ENCODE assay signal across 19 mouse cellular contexts in genomic region chr11:114849572-114849971, GRCm38 (mm10). TPM values are rescaled to one million over a fixed set of nuclear protein-coding genes. Genes with fewer than 3 reads are reported as not detected.
A peak's percentile ranks its signal among the peaks of the same experiment; 100 is the strongest.
DNase-seq lines count a peak whose midpoint lies in the region; ATAC-seq and TF ChIP-seq lines count a peak whose summit lies in the region.
"Had no signal": no experiment of that assay in that cellular context is flagged by ENCODE, and none has a peak within 500 bp of the region (broad histone marks: within the 10 kb centered on the region; RNA-seq: fewer than 3 reads in every experiment).

No protein-coding gene starts in this region.

- no peak for DNase-seq in heart, embryonic 10.5 days (ENCODE audit: low spot score)
- DNase-seq in heart, adult 8-10 months (ENCODE audit: low spot score), result no peak
- DNase-seq in kidney, postnatal 0 days (ENCODE audit: low spot score), result no peak
- DNase-seq in kidney, postnatal 4 days, result no peak
- DNase-seq in frontal cortex, postnatal 10 days (ENCODE audit: low spot score in 2 of 2), result no peak
- DNase-seq: gastrocnemius, postnatal 10 days; thymus, postnatal 14 days had no signal

- no peak for TF ChIP-seq CTCF in kidney, postnatal 0 days (IDR thresholded peaks at IDR 0.05; ENCODE audit: low read depth)

- H3K9me3 ChIP-seq in heart, embryonic 10.5 days, result no peaks in the 10 kb centered on the region
- H3K9me3 ChIP-seq in kidney, postnatal 0 days (replicated peaks; ENCODE audit: low read length), result no peaks in the 10 kb centered on the region
- H3K9me3 ChIP-seq in embryonic facial prominence, embryonic 15.5 days (replicated peaks), result no peaks in the 10 kb centered on the region
- H3K9me3 ChIP-seq in stomach, embryonic 14.5 days (ENCODE audit: control insufficient read depth, low read depth, low read length), result no peaks in the 10 kb centered on the region
- H3K9me3 ChIP-seq: forebrain, embryonic 13.5 days; hindbrain, embryonic 12.5 days; midbrain, embryonic 13.5 days had no signal

- no peaks in the 10 kb centered on the region for H3K36me3 ChIP-seq in heart, embryonic 10.5 days
- no peaks in the 10 kb centered on the region for H3K36me3 ChIP-seq in kidney, postnatal 0 days (ENCODE audit: insufficient read depth, low read length)
- H3K36me3 ChIP-seq in embryonic facial prominence, embryonic 15.5 days, result no peaks in the 10 kb centered on the region
- no peaks in the 10 kb centered on the region for H3K36me3 ChIP-seq in stomach, embryonic 14.5 days (ENCODE audit: control insufficient read depth, insufficient read depth, low read length)
- H3K36me3 ChIP-seq: hindbrain, embryonic 12.5 days; midbrain, embryonic 13.5 days had no signal

- peaks cover 59% of the 10 kb centered on the region for H3K4me1 ChIP-seq in heart, embryonic 10.5 days
- peaks cover 10% of the 10 kb centered on the region for H3K4me1 ChIP-seq in kidney, postnatal 0 days (replicated peaks; ENCODE audit: insufficient read depth, low read length)
- peaks cover 28% of the 10 kb centered on the region for H3K4me1 ChIP-seq in embryonic facial prominence, embryonic 15.5 days
- peaks cover 26% of the 10 kb centered on the region for H3K4me1 ChIP-seq in stomach, embryonic 14.5 days (ENCODE audit: control insufficient read depth, insufficient read depth, low read length)

- H3K9ac ChIP-seq in kidney, postnatal 0 days (ENCODE audit: low read depth, low read length), result 0 out of 2 replicates have a peak overlapping the region, but pooled peaks have one; percentile 29
- no peak overlapping the region for H3K9ac ChIP-seq in embryonic facial prominence, embryonic 15.5 days
- no peak overlapping the region for H3K9ac ChIP-seq in stomach, embryonic 14.5 days (replicated peaks; ENCODE audit: low read depth, low read length)
- H3K9ac ChIP-seq: forebrain, embryonic 13.5 days; hindbrain, embryonic 12.5 days; midbrain, embryonic 13.5 days had no signal

- peak overlapping the region; percentile 97 for H3K27ac ChIP-seq in heart, embryonic 10.5 days
- H3K27ac ChIP-seq in kidney, postnatal 0 days, result peak overlapping the region; percentile 99
- 0 out of 2 replicates have a peak overlapping the region, but pooled peaks have one; percentile 91 for H3K27ac ChIP-seq in embryonic facial prominence, embryonic 15.5 days (replicated peaks)
- peak overlapping the region; percentile 93 for H3K27ac ChIP-seq in stomach, embryonic 14.5 days (ENCODE audit: low read length)
- H3K27ac ChIP-seq: forebrain, embryonic 13.5 days; hindbrain, embryonic 12.5 days; midbrain, embryonic 13.5 days had no signal

- ATAC-seq in kidney, postnatal 0 days (replicated peaks; ENCODE audit: low FRiP score, low read depth), result no peak
- no peak for ATAC-seq in embryonic facial prominence, embryonic 15.5 days (ENCODE audit: insufficient number of reproducible peaks, low FRiP score, low TSS enrichment, low read depth)
- ATAC-seq in stomach, embryonic 14.5 days (ENCODE audit: insufficient number of reproducible peaks, insufficient read depth, low FRiP score, low read depth), result no peak
- ATAC-seq: activated CD4-positive, CD25-positive, alpha-beta regulatory T cell, adult 4 months; CD4-positive, CD25-positive, alpha-beta regulatory T cell, adult 4 months; forebrain, embryonic 13.5 days had no signal

- 9% methylated on average over 2 of the region's 2 CpGs for WGBS in heart, embryonic 10.5 days
- WGBS in kidney, postnatal 0 days, result 16% methylated on average over 2 of the region's 2 CpGs
- WGBS in embryonic facial prominence, embryonic 15.5 days, result 10% methylated on average over 2 of the region's 2 CpGs
- 11% methylated on average over 2 of the region's 2 CpGs for WGBS in stomach, embryonic 14.5 days

- H3K4me2 ChIP-seq in kidney, postnatal 0 days (ENCODE audit: low read length), result no peak overlapping the region
- H3K4me2 ChIP-seq in embryonic facial prominence, embryonic 15.5 days (replicated peaks), result no peak overlapping the region
- no peak overlapping the region; the same call in 1 of the 2 replicates for H3K4me2 ChIP-seq in stomach, embryonic 14.5 days (replicated peaks; ENCODE audit: low read depth, low read length)

- peak overlapping the region; percentile 85; the same call in 1 of the 2 replicates for H3K4me3 ChIP-seq in heart, embryonic 10.5 days
- H3K4me3 ChIP-seq in kidney, postnatal 0 days (replicated peaks; ENCODE audit: low read depth, low read length), result no peak overlapping the region
- H3K4me3 ChIP-seq in embryonic facial prominence, embryonic 15.5 days (replicated peaks), result no peak overlapping the region
- no peak overlapping the region for H3K4me3 ChIP-seq in stomach, embryonic 14.5 days (ENCODE audit: low read depth, low read length)

- H3K27me3 ChIP-seq in heart, embryonic 10.5 days (ENCODE audit: insufficient read depth, poor library complexity, severe bottlenecking), result peaks cover 4% of the 10 kb centered on the region; the same call in 1 of the 2 replicates
- H3K27me3 ChIP-seq in kidney, postnatal 0 days (ENCODE audit: insufficient read depth, low read length), result no peaks in the 10 kb centered on the region
- no peaks in the 10 kb centered on the region for H3K27me3 ChIP-seq in embryonic facial prominence, embryonic 15.5 days
- no peaks in the 10 kb centered on the region for H3K27me3 ChIP-seq in stomach, embryonic 14.5 days (ENCODE audit: control insufficient read depth, insufficient read depth, low read length)

RNA-seq across cellular contexts. Expression of gene Gprc5c, which starts 1.4 kb away (rescaled TPM):
- 36.6 and 46.3 TPM in 2 replicates for polyA plus RNA-seq in heart, embryonic 10.5 days (2016; fragmentation: Nextera tagmentation; extraction: Ambion mirVana)
- 1 to 10 TPM; 7.3 to 9.6 (median 9.1) TPM for total RNA-seq in heart, adult 8-10 months (2022)
- 118 and 131 TPM in 2 replicates for polyA plus RNA-seq in kidney, postnatal 0 days (2015; fragmentation: Nextera tagmentation; extraction: Ambion mirVana)
- 40.4 and 45.4 TPM in 2 replicates for polyA plus RNA-seq in embryonic facial prominence, embryonic 15.5 days (2015; fragmentation: Nextera tagmentation; extraction: Ambion mirVana)
- 23.5 and 27.2 TPM in 2 replicates for polyA plus RNA-seq in stomach, embryonic 14.5 days (2014; fragmentation: Nextera tagmentation; extraction: Ambion mirVana)
- polyA plus RNA-seq: CD4-positive, CD25-positive, alpha-beta regulatory T cell, adult 4 months had no signal

RNA-seq across cellular contexts. Expression of gene Cd300a, which starts 40.3 kb away (rescaled TPM):
- 0.46 and 0.62 TPM in 2 replicates for polyA plus RNA-seq in heart, embryonic 10.5 days (2016; fragmentation: Nextera tagmentation; extraction: Ambion mirVana)
- 1 to 10 TPM in 1 of 4 experiments, under 1 TPM in 3; 0.38 to 1.6 (median 0.86) TPM for total RNA-seq in heart, adult 8-10 months (2022)
- polyA plus RNA-seq in kidney, postnatal 0 days (2015; fragmentation: Nextera tagmentation; extraction: Ambion mirVana), result 1.5 and 1.7 TPM in 2 replicates
- polyA plus RNA-seq in embryonic facial prominence, embryonic 15.5 days (2015; fragmentation: Nextera tagmentation; extraction: Ambion mirVana), result 1.6 and 1.8 TPM in 2 replicates
- 0.90 and 1.1 TPM in 2 replicates for polyA plus RNA-seq in stomach, embryonic 14.5 days (2014; fragmentation: Nextera tagmentation; extraction: Ambion mirVana)

RNA-seq across cellular contexts. Expression of gene Gpr142, which starts 50.8 kb away (rescaled TPM):
- polyA plus RNA-seq in heart, embryonic 10.5 days (2016; fragmentation: Nextera tagmentation; extraction: Ambion mirVana), result not detected in 2 replicates
- total RNA-seq in heart, adult 8-10 months (2022), result not detected
- 0.13 TPM in 1 of 2 replicates, not detected in the other for polyA plus RNA-seq in kidney, postnatal 0 days (2015; fragmentation: Nextera tagmentation; extraction: Ambion mirVana)
- polyA plus RNA-seq in embryonic facial prominence, embryonic 15.5 days (2015; fragmentation: Nextera tagmentation; extraction: Ambion mirVana), result not detected in 2 replicates
- polyA plus RNA-seq in stomach, embryonic 14.5 days (2014; fragmentation: Nextera tagmentation; extraction: Ambion mirVana), result 0.23 and 0.39 TPM in 2 replicates
- total RNA-seq: gastrocnemius, postnatal 10 days; left cerebral cortex, adult 18-20 months; liver, adult 2 months had no signal
- polyA plus RNA-seq: activated CD4-positive, CD25-positive, alpha-beta regulatory T cell, adult 4 months; CD4-positive, CD25-positive, alpha-beta regulatory T cell, adult 4 months; embryonic facial prominence, embryonic 11.5 days; forebrain, embryonic 13.5 days; heart, embryonic 14.5 days; hindbrain, embryonic 12.5 days; large intestine, adult 2 months; liver, adult 2 months; midbrain, embryonic 13.5 days had no signal

RNA-seq across cellular contexts. Expression of gene Btbd17, which starts 53.8 kb away (rescaled TPM):
- polyA plus RNA-seq in heart, embryonic 10.5 days (2016; fragmentation: Nextera tagmentation; extraction: Ambion mirVana), result 0.21 and 0.34 TPM in 2 replicates
- not detected for total RNA-seq in heart, adult 8-10 months (2022)
- polyA plus RNA-seq in kidney, postnatal 0 days (2015; fragmentation: Nextera tagmentation; extraction: Ambion mirVana), result 0.78 and 0.96 TPM in 2 replicates
- 3.6 and 4.2 TPM in 2 replicates for polyA plus RNA-seq in embryonic facial prominence, embryonic 15.5 days (2015; fragmentation: Nextera tagmentation; extraction: Ambion mirVana)
- 0.98 and 1.6 TPM in 2 replicates for polyA plus RNA-seq in stomach, embryonic 14.5 days (2014; fragmentation: Nextera tagmentation; extraction: Ambion mirVana)
- total RNA-seq: liver, adult 2 months had no signal
- polyA plus RNA-seq: activated CD4-positive, CD25-positive, alpha-beta regulatory T cell, adult 4 months; CD4-positive, CD25-positive, alpha-beta regulatory T cell, adult 4 months; heart, embryonic 14.5 days; liver, adult 2 months had no signal
